Mouse (Mus musculus): ENCODE results near the gene Islr.

The Islr gene

GRCm38 (mm10) chr9:58129508-58129907 is 74.6 kb downstream of the Islr start:
- H3K36me3 ChIP-seq (ENCODE audit: insufficient read depth, low read length) = no peaks in the 10 kb centered on the region
- peaks cover 47% of the 10 kb centered on the region for H3K4me1 ChIP-seq (replicated peaks; ENCODE audit: low read depth, low read length)
- H3K9me3 ChIP-seq (ENCODE audit: low read length) = no peaks in the 10 kb centered on the region
- peaks cover 69% of the 10 kb centered on the region for H3K27me3 ChIP-seq (ENCODE audit: insufficient read depth, low read length)
- peak overlapping the region; percentile 70 for H3K4me3 ChIP-seq (replicated peaks; ENCODE audit: low read length)
- no peak for TF ChIP-seq POU5F1 (IDR thresholded peaks at IDR 0.05; ENCODE audit: borderline replicate concordance, low read length)
- TF ChIP-seq NANOG (IDR thresholded peaks at IDR 0.05; ENCODE audit: borderline replicate concordance, low read length) = no peak
- TF ChIP-seq CTCF (conservative IDR thresholded peaks at IDR 0.05; ENCODE audit: low read length) = no peak

DNA sequence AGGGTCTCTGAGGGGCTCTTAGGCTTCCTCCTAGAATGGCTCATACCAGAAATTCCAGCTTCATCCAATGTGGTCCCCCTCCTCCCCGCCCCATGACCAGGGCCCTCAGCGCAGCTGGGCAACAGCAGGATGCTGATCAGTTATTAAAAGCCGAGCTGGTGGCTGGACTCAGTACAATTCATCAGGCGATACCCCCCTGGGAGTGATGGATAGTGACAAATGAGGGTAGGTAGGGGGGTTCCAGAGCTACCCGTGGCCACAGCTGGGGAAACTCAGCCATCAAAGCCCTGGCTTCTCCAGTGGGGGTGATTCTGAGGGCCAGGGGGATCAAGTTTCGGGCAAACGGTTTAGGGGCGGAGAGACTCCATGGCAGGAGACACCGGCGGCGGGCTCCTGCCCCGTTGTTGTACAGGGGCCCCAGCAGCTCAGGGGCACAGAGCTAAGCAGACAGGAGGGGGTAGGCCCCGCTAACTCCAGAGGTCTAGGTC is 75.1 kb downstream of the Islr start:
- H3K4me1 ChIP-seq (replicated peaks; ENCODE audit: low read depth, low read length) = peaks cover 44% of the 10 kb centered on the region
- no peak for TF ChIP-seq NANOG (IDR thresholded peaks at IDR 0.05; ENCODE audit: borderline replicate concordance, low read length)
- no peak for TF ChIP-seq POU5F1 (IDR thresholded peaks at IDR 0.05; ENCODE audit: borderline replicate concordance, low read length)
- TF ChIP-seq CTCF (conservative IDR thresholded peaks at IDR 0.05; ENCODE audit: low read length) = no peak

GRCm38 (mm10) chr9:58125811-58126210 is 78.3 kb downstream of the Islr start:
- no peaks in the 10 kb centered on the region for H3K36me3 ChIP-seq (ENCODE audit: insufficient read depth, low read length)
- H3K4me1 ChIP-seq (replicated peaks; ENCODE audit: low read depth, low read length) = peaks cover 38% of the 10 kb centered on the region
- H3K27me3 ChIP-seq (ENCODE audit: insufficient read depth, low read length) = peaks cover 64% of the 10 kb centered on the region
- H3K9me3 ChIP-seq (ENCODE audit: low read length) = no peaks in the 10 kb centered on the region
- TF ChIP-seq CTCF (conservative IDR thresholded peaks at IDR 0.05; ENCODE audit: low read length) (no peak), NANOG (IDR thresholded peaks at IDR 0.05; ENCODE audit: borderline replicate concordance, low read length) (no peak), POU5F1 (IDR thresholded peaks at IDR 0.05; ENCODE audit: borderline replicate concordance, low read length) (no peak)
- H3K4me3 ChIP-seq (replicated peaks; ENCODE audit: low read length) = no peak overlapping the region

More for the DNA sequence above, 75.1 kb downstream of the Islr start:
- Histone ChIP-seq H3K36me3 (ENCODE audit: insufficient read depth, low read length) (no peaks in the 10 kb centered on the region), H3K4me3 (replicated peaks; ENCODE audit: low read length) (peak overlapping the region; percentile 70), H3K9me3 (ENCODE audit: low read length) (no peaks in the 10 kb centered on the region), H3K27me3 (ENCODE audit: insufficient read depth, low read length) (peaks cover 71% of the 10 kb centered on the region)

DNA sequence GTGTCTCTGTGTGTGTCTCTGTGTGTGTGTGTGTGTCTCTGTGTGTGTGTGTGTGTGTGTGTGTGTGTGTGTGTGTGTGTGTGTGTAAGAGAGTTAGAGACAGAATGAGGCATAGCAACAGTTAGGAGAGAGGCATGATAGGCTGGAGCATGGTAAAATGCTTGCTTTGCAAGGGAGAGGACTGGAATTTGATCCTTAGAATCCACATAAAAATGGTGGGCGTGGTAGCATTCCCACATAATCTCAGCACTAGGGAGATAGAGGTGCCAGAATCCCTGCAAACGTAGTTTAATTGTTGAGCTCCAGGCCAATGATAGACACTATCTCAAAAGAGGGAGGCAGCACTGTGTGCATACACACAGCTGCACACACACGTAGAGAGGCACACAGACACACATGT is 79.0 kb downstream of the Islr start:
- no peaks in the 10 kb centered on the region for H3K36me3 ChIP-seq (ENCODE audit: insufficient read depth, low read length)
- peaks cover 63% of the 10 kb centered on the region for H3K27me3 ChIP-seq (ENCODE audit: insufficient read depth, low read length)
- H3K4me1 ChIP-seq (replicated peaks; ENCODE audit: low read depth, low read length) = peaks cover 44% of the 10 kb centered on the region
- no peak overlapping the region for H3K4me3 ChIP-seq (replicated peaks; ENCODE audit: low read length)
- no peaks in the 10 kb centered on the region for H3K9me3 ChIP-seq (ENCODE audit: low read length)
- TF ChIP-seq NANOG (IDR thresholded peaks at IDR 0.05; ENCODE audit: borderline replicate concordance, low read length) (no peak), POU5F1 (IDR thresholded peaks at IDR 0.05; ENCODE audit: borderline replicate concordance, low read length) (no peak), CTCF (conservative IDR thresholded peaks at IDR 0.05; ENCODE audit: low read length) (no peak)

- H3K4me3 ChIP-seq (replicated peaks; ENCODE audit: low read length) = no peak within 1 kb of the TSS
- peaks cover 44% of the 10 kb centered on the region for H3K4me1 ChIP-seq (replicated peaks; ENCODE audit: low read depth, low read length)
- H3K36me3 ChIP-seq (ENCODE audit: insufficient read depth, low read length) = no peaks in the 10 kb centered on the region
- H3K27me3 ChIP-seq (ENCODE audit: insufficient read depth, low read length) = peaks cover 83% of the 10 kb centered on the region
- TF ChIP-seq NANOG (IDR thresholded peaks at IDR 0.05; ENCODE audit: borderline replicate concordance, low read length) (no peak), CTCF (conservative IDR thresholded peaks at IDR 0.05; ENCODE audit: low read length) (no peak)
- H3K9me3 ChIP-seq (ENCODE audit: low read length) = no peaks in the 10 kb centered on the region
These were observed 85.4 kb downstream of the Islr start, which contains the start of gene Ccdc33 for GRCm38 (mm10) chr9:58118671-58119070. TSS of gene Ccdc33 (minus strand) at chr9:58118823.

DNA sequence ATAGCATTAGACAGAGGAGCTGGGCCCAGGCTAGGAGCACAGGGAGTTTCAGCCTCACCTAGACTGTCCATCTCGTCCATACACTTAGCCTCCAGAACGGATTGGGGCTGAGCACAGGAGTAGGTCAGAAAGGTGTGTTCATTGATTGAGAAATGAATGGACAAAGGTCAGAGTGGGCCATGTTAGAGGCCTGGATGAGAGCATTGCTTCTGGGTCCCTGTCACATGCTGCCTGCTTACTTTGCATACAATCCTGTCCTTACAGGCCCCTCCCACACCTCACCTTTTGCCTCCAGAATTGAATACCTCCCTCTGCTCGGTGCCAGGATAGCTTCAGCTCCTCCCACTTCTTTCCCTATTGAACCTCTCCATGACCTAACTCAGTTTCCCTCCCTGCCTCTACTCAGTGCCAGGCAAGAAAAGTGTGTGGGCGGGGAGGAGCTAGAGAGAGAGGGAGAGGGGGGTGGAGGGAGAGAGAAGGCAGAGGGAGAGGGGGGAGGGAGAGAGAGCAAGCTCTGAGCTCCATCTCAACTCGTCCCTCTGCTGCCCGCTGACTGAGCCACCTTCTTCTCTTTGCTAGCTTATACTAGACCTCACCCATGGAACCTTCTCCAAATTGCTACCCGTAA is 88.0 kb downstream of the Islr start:
- Histone ChIP-seq H3K4me3 (replicated peaks; ENCODE audit: low read length) (0 out of 2 replicates have a peak overlapping the region, but pooled peaks have one; percentile 26), H3K27me3 (ENCODE audit: insufficient read depth, low read length) (peaks cover 88% of the 10 kb centered on the region), H3K36me3 (ENCODE audit: insufficient read depth, low read length) (no peaks in the 10 kb centered on the region), H3K9me3 (ENCODE audit: low read length) (no peaks in the 10 kb centered on the region), H3K4me1 (replicated peaks; ENCODE audit: low read depth, low read length) (peaks cover 65% of the 10 kb centered on the region)
- TF ChIP-seq POU5F1 (IDR thresholded peaks at IDR 0.05; ENCODE audit: borderline replicate concordance, low read length) (no peak), NANOG (IDR thresholded peaks at IDR 0.05; ENCODE audit: borderline replicate concordance, low read length) (no peak), CTCF (conservative IDR thresholded peaks at IDR 0.05; ENCODE audit: low read length) (no peak)

- Histone ChIP-seq H3K27me3 (ENCODE audit: insufficient read depth, low read length) (peaks cover 88% of the 10 kb centered on the region), H3K36me3 (ENCODE audit: insufficient read depth, low read length) (no peaks in the 10 kb centered on the region), H3K4me1 (replicated peaks; ENCODE audit: low read depth, low read length) (peaks cover 60% of the 10 kb centered on the region), H3K4me3 (replicated peaks; ENCODE audit: low read length) (0 out of 2 replicates have a peak overlapping the region, but pooled peaks have one; percentile 26), H3K9me3 (ENCODE audit: low read length) (no peaks in the 10 kb centered on the region)
- TF ChIP-seq CTCF (conservative IDR thresholded peaks at IDR 0.05; ENCODE audit: low read length) (no peak), POU5F1 (IDR thresholded peaks at IDR 0.05; ENCODE audit: borderline replicate concordance, low read length) (no peak)
These were observed 88.7 kb downstream of the Islr start for GRCm38 (mm10) chr9:58115297-58115925.

DNA sequence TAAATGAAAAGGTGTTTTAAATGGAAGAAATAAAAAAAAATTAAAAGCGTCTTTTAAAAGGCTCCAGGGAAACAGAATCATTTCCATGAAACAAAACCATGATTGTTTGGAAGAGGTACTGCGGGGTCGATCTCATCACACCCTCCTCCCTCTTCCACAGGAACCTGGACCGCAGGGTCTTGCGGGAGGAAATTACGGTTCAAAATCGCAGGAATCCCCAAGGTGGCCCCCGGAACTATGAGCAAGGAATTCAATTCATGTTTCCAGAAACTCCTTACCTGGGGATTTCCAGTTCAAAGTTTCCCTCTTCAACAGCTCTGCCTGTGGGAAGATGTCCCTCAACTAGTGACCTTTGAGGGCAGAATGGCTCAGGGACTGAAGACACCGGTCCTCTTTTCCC is 90.1 kb downstream of the Islr start:
- Histone ChIP-seq H3K4me1 (replicated peaks; ENCODE audit: low read depth, low read length) (peaks cover 58% of the 10 kb centered on the region), H3K9me3 (ENCODE audit: low read length) (no peaks in the 10 kb centered on the region), H3K4me3 (replicated peaks; ENCODE audit: low read length) (peak overlapping the region; percentile 70), H3K36me3 (ENCODE audit: insufficient read depth, low read length) (no peaks in the 10 kb centered on the region), H3K27me3 (ENCODE audit: insufficient read depth, low read length) (peaks cover 94% of the 10 kb centered on the region)
- no peak for TF ChIP-seq POU5F1 (IDR thresholded peaks at IDR 0.05; ENCODE audit: borderline replicate concordance, low read length)
- no peak for TF ChIP-seq NANOG (IDR thresholded peaks at IDR 0.05; ENCODE audit: borderline replicate concordance, low read length)
- TF ChIP-seq CTCF (conservative IDR thresholded peaks at IDR 0.05; ENCODE audit: low read length) = no peak
